Mouse (Mus musculus) lung, postnatal 14 days (tissue): ENCODE results near the gene Klrb1b.
"Not testable (repeated sequence)": the region's sequence is repeated elsewhere in the genome, so short reads cannot be mapped to it uniquely, and the experiment has no call there.

Experiments
- DNase-seq: peaks from one replicate; pipeline ENCODE4 v3.0.0; 2021

Klrb1b gene

GRCm38 (mm10) chr6:128839921-128840320 lies 13.8 kb upstream of the Klrb1b start:
- DNase-seq: no peak

DNA sequence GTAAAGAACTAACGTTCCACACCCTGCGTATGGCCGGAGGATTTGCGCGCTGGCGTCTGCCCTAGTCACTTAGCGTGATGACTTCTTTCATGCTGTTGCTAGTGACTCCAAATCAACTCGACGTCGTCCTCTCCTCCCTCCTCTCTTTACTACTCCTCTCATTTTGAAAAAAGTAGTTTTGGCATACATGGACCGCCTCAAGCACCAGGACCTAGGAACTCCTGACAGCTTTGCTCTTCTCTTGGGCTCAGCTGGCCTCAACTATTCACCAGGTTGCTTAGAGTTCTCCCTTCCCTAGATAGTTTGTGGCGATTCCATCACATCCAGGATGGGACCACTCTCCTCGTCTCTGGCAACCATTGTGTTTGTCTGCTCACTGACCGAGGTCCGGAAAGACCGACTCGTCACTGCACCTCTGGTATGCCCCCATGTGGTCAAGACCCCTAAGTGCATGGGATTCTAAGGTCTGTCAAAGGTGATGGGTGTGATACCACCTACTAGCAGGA lies 13.2 kb upstream of the Klrb1b start:
- DNase-seq: peak; percentile 88

DNA sequence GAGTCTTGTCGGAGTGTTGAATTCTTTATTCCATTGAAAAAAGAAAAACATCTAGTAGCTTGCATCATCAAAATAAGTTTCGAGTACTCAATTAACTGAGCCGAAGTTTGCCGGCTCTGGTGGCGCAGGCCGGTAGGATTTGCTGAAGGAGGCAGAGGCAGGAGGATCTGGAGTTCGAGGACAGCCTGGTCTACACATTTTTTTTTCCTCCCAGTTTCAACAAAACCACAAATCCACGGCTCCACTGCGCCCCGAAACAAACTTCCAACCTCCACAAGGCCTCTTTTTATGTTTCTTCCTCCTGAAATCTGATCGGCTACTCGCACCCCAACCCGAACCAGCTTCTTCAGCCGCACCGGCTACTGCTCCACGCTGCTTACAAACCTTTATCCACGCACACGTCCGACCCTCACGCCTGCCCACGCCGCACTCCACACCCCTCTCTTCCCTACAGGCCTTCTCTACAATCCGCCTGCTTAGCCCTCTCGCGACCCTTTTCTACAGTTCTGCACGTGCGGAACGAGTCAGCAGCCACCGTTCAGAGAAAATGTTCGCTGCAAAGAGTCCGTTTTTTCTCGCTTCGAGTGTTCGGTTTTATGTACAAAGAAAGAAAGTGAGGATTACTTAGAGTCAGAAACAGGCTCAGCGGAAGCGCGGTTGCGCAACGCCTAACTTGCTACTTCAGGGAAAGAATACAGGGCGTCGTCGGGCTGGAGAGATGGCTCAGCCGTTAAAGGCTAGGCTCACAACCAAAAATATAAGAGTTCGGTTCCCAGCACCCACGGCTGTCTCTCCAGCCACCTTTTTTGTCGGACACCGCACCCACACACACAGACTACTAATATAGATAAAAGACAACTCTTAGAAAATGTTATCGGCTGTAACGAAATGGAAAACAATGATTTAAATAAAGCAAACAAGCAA lies 12.5 kb upstream of the Klrb1b start:
- DNase-seq: peak; percentile 93

GRCm38 (mm10) chr6:128837454-128838341 lies 11.6 kb upstream of the Klrb1b start:
- DNase-seq: no peak

GRCm38 (mm10) chr6:128836955-128837334 lies 10.8 kb upstream of the Klrb1b start:
- no peak for DNase-seq

DNA sequence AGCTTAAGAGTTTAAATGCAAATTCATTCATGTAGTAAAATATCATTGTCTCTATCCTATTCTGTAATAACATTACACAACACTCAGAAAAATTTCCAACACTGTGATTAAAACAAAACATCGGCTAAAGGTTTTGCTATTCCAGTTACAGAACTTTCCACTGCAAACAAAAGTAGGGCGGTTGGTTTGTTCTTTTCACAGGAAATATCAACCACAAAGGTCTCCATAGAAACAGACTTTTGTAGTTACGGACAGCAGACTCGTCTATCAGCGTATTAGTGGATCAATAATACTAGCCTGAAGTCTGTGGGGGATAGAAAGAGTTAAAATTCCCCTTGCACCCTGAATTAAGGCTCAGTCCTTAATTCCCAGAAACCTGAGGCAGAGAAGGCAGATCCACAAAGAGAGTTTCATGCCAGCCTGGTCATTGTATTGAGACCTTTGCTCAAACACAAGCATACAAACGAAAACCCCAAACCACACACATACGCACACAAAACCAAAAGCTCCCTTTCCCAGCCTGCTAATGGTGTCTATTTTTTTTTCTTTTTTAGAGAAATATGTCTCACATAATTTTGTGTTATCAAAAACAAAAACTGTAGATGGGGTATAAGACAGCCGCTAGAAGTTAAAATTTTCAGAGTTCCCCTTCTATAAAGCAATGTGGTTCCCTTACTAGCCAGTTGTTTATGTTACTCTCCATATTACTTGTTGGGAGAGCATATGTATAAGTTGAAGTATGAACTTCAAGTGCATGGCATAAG lies 10.2 kb upstream of the Klrb1b start:
- DNase-seq: no peak

DNA sequence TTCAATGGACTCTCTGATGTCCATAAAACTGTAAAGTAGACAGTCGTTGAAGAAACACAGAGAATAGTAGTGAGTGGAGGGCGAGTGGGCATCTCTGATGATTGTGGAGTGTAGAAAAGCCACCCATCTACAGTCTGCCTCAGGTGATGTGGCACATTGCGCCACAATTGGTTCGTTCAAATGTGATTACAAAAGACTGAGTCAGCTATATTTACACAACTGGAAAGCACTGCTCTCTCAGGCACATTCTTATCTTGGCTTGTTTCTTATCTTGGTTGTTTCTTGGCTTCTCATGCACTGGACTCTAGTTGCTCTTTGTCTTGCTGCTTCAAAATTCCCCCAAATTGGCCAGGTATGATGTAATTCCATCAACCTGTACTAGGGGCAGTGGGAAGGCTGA lies 9.4 kb upstream of the Klrb1b start:
- no peak for DNase-seq

DNA sequence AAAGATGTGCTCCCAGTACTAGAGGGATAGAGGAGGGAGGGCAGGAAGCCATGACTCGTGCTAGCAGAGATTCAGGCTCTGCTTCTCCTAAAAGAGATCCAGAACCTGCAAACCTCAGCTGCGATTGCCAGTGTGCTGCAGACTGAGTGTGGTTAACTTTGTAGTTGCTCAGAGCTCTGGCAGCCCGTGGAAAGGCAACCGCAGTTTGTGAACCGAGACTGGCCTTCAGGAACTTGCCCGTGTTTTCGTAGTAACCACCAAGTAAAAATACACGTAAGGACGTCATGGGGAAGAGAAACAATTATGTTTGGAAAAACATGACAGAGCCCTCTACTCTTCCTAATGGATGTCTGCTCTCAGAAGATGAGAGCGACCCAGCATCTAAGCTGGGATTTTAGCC lies 6.9 kb upstream of the Klrb1b start:
- no peak for DNase-seq

- DNase-seq: no peak
These were observed 3.7 kb upstream of the Klrb1b start for GRCm38 (mm10) chr6:128829837-128830236.

GRCm38 (mm10) chr6:128826781-128827180 lies 650 bp upstream of the Klrb1b start:
- DNase-seq: no peak

DNA sequence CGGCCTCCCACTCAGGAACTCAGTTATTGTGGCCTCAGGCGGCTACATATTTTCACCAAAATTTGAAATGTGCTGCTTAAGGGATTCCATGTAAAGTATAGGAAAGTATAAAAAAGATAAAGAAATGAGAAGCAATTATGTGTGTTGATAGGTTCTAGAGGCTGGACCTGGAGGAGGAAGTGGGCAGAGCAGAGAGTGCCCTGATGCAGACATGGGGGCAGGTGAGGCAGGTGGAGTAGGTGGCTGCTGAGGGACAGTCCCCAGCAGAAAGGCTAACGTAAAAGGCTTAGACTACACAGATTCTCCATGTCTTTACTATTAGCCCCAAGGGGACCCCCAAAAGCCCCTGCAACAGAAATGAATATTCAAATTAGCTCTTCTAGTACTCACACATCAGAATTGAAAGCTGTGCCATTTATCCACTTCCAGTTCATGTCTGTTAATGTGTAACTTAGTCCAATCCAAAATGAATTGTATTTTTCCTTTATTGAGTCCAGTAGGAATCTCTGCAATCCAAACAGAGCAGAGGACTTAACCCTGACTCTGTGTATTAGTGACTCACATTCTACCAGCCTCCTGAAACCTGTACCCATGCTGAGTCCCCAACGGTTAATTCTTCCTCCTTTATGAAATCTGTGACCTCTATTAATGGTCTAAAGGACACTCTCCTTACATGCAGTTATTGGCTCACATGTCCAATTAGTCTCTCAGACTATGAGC lies 7.9 kb downstream of the Klrb1b start:
- no peak for DNase-seq

GRCm38 (mm10) chr6:128808532-128808931 lies 17.6 kb downstream of the Klrb1b start:
- peak; percentile 45 for DNase-seq

GRCm38 (mm10) chr6:128807021-128807420 lies 19.1 kb downstream of the Klrb1b start:
- DNase-seq: no peak

DNA sequence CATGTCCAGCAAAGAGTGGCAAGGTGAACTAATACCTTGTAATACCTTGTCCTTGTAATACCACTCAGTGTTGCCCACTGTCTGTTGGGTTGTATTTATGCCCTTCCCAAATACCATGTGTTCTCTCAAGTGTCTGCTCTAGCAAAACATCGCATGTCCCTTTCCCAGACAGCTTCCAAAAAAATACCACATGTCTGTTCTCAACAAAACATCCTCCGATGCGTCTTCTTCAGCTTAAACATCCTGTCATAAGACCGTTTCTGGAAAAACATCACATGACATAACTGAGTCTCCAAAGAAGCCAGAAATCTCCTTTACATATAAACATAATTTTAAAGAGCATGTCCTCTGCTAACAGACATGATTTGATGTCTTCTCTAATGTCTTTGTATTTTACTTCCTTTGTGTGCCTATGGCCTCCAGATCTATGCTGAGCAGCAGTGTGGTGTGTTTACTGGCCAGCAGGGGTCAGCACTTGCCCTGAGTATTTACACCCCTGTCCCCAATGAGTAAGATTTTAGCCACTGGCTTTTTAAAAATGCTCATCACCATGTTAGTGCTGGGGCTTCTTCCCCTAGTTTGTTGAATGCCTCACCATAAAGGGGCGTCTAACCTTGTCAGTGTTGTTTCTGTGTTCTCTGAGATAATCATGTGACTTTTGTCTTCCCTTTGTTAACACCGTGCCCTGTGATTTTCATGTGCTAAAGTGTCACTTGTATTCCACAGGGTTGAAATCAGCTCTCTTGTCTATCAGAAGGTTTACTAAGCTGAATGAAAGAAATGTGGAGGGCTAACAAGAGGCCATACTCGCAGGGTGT lies 21.1 kb downstream of the Klrb1b start:
- DNase-seq: peak; percentile 71

DNA sequence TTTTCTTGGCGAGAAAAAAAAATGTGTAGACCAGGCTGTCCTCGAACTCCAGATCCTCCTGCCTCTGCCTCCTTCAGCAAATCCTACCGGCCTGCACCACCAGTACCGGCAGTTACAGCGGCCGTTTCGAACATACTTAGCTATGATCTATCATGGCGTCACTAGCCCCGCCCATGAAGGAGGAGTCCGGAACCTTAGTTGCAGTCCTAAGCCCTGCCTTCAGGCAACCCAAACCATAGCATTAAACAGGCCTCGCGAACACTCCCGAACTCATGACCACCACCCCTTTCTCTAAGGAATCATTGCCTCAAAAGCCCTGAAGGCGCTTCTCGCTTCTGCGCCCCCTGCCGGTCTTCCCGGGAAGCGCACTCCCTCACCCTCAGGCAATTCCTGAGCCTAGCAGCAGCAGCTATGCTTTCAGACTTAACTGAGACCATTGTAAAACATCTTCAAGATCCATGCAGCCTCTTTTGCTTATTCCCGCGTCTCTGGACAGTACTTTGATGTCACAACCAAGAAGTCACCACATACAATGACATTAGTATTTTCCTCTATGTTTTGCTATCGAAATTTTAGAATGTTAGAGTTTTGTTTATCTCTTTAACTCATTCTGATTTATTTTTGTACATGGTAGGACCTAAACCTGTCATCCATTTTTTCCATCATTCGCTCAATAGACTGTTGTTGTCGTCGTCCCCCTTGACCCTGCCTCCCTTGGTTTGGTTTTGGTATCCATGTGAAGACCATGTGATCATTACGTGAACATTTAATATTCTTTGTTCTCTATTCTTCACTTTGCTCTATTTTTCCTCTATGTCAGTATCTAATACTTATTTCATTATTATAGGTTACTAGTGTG lies 22.9 kb downstream of the Klrb1b start:
- DNase-seq: peak; percentile 98

GRCm38 (mm10) chr6:128802557-128802956 lies 23.6 kb downstream of the Klrb1b start:
- DNase-seq: no peak

GRCm38 (mm10) chr6:128800696-128801095 lies 25.4 kb downstream of the Klrb1b start:
- not testable (repeated sequence) for DNase-seq

GRCm38 (mm10) chr6:128799896-128800270 lies 26.2 kb downstream of the Klrb1b start:
- DNase-seq: no peak

- peak; percentile 87 for DNase-seq
These were observed 26.8 kb downstream of the Klrb1b start for GRCm38 (mm10) chr6:128799144-128799895.
